Mouse (Mus musculus): ENCODE measurements around the gene Shq1. TPM values are rescaled to one million over a fixed set of nuclear protein-coding genes. Genes with fewer than 3 reads are reported as not detected.

Gene Shq1
- polyA plus RNA-seq, 1 experiment, result 12.6 TPM

DNA sequence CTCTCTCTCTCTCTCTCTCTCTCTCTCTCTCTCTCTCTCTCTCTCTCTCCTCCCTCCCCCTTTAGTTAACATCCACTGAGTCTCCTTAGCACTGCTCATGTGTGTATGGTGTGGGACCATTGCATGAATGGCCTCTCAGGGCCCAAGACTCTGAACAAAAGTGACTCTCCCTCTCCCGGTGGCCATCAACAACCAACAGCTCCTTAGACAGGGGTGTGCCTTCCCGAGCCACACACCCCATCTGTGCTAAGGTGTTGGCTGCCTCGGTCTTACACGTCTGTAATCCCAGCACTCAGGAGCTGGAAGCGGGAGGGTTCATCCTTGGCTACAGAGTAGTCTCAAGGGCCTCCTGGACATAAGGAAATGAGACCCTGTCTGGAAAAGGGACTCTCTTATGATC lies 29.0 kb upstream of the Shq1 start:
- TF ChIP-seq CTCF (IDR thresholded peaks at IDR 0.05; ENCODE audit: control insufficient read depth, insufficient read depth, insufficient read length) (no peak), MYOD1 (IDR thresholded peaks at IDR 0.05; ENCODE audit: control insufficient read depth, insufficient read length, low read depth) (no peak), FOSL1 (IDR thresholded peaks at IDR 0.05; ENCODE audit: insufficient read depth, low read length, poor library complexity, severe bottlenecking) (no peak), USF1 (IDR thresholded peaks at IDR 0.05; ENCODE audit: low read depth) (no peak), MYOG (IDR thresholded peaks at IDR 0.05; ENCODE audit: control insufficient read depth, extremely low read depth, insufficient read length) (no peak), CEBPB (IDR thresholded peaks at IDR 0.05; ENCODE audit: low read depth) (no peak), MAX (IDR thresholded peaks at IDR 0.05) (no peak)
- H3ac ChIP-seq (ENCODE audit: control insufficient read depth, insufficient read length, low read depth), result no peak overlapping the region
- no peak overlapping the region for H3K4me3 ChIP-seq (ENCODE audit: insufficient read depth, poor library complexity, severe bottlenecking)
- H3K79me3 ChIP-seq (ENCODE audit: low read depth), result no peaks in the 10 kb centered on the region
- peaks cover 10% of the 10 kb centered on the region for H3K79me2 ChIP-seq (ENCODE audit: control insufficient read depth, insufficient read depth)
- H3K36me3 ChIP-seq (ENCODE audit: control insufficient read depth, insufficient read depth), result no peaks in the 10 kb centered on the region
- H3K27me3 ChIP-seq (ENCODE audit: control insufficient read depth, insufficient read depth, insufficient read length), result no peaks in the 10 kb centered on the region

DNA sequence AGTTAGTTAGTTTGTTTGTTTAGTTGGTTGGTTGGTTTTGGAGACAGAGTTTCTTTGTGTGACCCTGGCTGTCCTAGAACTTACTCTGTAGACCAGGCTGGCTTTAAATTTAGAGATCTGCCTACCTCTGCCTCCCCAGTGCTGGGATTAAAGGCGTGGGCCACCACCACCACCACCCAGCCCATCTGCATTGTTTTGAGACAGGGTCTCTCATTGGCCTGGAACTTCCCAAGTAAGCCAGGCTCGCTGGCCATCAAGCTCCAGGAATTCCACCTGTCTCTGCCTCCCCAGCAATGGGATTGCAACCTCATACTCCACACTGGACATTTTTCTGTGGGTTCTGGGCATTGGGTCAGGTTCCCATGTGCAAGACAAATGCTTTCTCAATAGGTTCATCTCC lies 15.4 kb upstream of the Shq1 start:
- no peaks in the 10 kb centered on the region for H3K27me3 ChIP-seq (ENCODE audit: control insufficient read depth, insufficient read depth, insufficient read length)

DNA sequence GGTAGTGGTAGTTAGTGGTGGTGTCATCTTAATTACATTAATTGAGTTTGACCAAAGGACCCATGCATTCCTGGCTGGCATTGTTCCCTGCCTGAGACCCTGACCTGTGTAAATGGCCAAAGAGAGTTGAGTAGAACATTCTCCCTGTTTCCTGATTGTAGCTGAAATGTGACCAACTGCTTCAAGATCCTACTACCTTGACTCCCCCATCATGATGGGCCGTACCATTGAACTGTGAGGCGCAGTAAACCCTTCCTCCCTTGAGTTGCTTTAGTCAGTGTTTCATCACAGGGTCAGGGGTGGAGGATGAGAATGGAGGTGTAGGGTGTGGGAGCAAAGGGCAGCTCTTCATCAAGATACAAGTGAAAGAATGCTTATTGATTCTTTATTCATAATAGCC lies 7.7 kb upstream of the Shq1 start:
- H3K79me3 ChIP-seq (ENCODE audit: low read depth), result no peaks in the 10 kb centered on the region
- TF ChIP-seq CTCF (IDR thresholded peaks at IDR 0.05; ENCODE audit: control insufficient read depth, insufficient read depth, insufficient read length) (no peak), USF1 (IDR thresholded peaks at IDR 0.05; ENCODE audit: low read depth) (no peak), MYOG (IDR thresholded peaks at IDR 0.05; ENCODE audit: control insufficient read depth, extremely low read depth, insufficient read length) (no peak), MAX (IDR thresholded peaks at IDR 0.05) (no peak), FOSL1 (IDR thresholded peaks at IDR 0.05; ENCODE audit: insufficient read depth, low read length, poor library complexity, severe bottlenecking) (no peak), MYOD1 (IDR thresholded peaks at IDR 0.05; ENCODE audit: control insufficient read depth, insufficient read length, low read depth) (no peak), CEBPB (IDR thresholded peaks at IDR 0.05; ENCODE audit: low read depth) (no peak)
- H3K79me2 ChIP-seq (ENCODE audit: control insufficient read depth, insufficient read depth), result no peaks in the 10 kb centered on the region
- H3K36me3 ChIP-seq (ENCODE audit: control insufficient read depth, insufficient read depth), result no peaks in the 10 kb centered on the region
- no peaks in the 10 kb centered on the region for H3K27me3 ChIP-seq (ENCODE audit: control insufficient read depth, insufficient read depth, insufficient read length)
- no peak overlapping the region for H3K4me3 ChIP-seq (ENCODE audit: insufficient read depth, poor library complexity, severe bottlenecking)
- H3ac ChIP-seq (ENCODE audit: control insufficient read depth, insufficient read length, low read depth), result no peak overlapping the region

More for the DNA sequence above, 15.4 kb upstream of the Shq1 start:
- Histone ChIP-seq H3K36me3 (ENCODE audit: control insufficient read depth, insufficient read depth) (no peaks in the 10 kb centered on the region), H3K79me3 (ENCODE audit: low read depth) (no peaks in the 10 kb centered on the region), H3K4me3 (ENCODE audit: insufficient read depth, poor library complexity, severe bottlenecking) (no peak overlapping the region), H3K79me2 (ENCODE audit: control insufficient read depth, insufficient read depth) (no peaks in the 10 kb centered on the region), H3ac (ENCODE audit: control insufficient read depth, insufficient read length, low read depth) (no peak overlapping the region)
- no peak for TF ChIP-seq MYOG (IDR thresholded peaks at IDR 0.05; ENCODE audit: control insufficient read depth, extremely low read depth, insufficient read length)
- TF ChIP-seq MYOD1 (IDR thresholded peaks at IDR 0.05; ENCODE audit: control insufficient read depth, insufficient read length, low read depth), result no peak
- TF ChIP-seq USF1 (IDR thresholded peaks at IDR 0.05; ENCODE audit: low read depth), result no peak
- TF ChIP-seq FOSL1 (IDR thresholded peaks at IDR 0.05; ENCODE audit: insufficient read depth, low read length, poor library complexity, severe bottlenecking), result no peak
- no peak for TF ChIP-seq MAX (IDR thresholded peaks at IDR 0.05)
- no peak for TF ChIP-seq CEBPB (IDR thresholded peaks at IDR 0.05; ENCODE audit: low read depth)
- TF ChIP-seq CTCF (IDR thresholded peaks at IDR 0.05; ENCODE audit: control insufficient read depth, insufficient read depth, insufficient read length), result no peak

DNA sequence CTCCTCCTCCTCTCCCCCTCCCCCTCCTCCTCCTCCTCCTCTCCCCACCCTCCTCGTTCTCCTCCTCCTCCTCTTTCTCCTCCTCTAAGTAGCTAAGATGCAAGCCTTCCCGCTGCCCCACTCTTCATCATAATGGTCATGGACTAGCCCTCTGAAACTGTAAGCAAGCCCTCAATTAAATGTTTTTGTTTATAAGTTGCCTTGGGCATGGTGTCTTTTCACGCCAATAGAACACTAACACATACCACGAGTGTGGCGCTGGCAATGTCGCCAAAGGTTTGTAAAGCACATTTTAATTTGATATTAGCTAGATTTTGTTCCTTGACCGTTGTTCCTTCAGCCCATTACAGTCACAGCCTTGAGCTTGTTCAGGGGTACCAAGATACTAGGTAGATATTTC lies 5.5 kb upstream of the Shq1 start:
- Histone ChIP-seq H3K27me3 (ENCODE audit: control insufficient read depth, insufficient read depth, insufficient read length) (no peaks in the 10 kb centered on the region), H3K79me2 (ENCODE audit: control insufficient read depth, insufficient read depth) (no peaks in the 10 kb centered on the region), H3K4me3 (ENCODE audit: insufficient read depth, poor library complexity, severe bottlenecking) (no peak overlapping the region), H3ac (ENCODE audit: control insufficient read depth, insufficient read length, low read depth) (no peak overlapping the region), H3K36me3 (ENCODE audit: control insufficient read depth, insufficient read depth) (no peaks in the 10 kb centered on the region), H3K79me3 (ENCODE audit: low read depth) (no peaks in the 10 kb centered on the region)
- TF ChIP-seq USF1 (IDR thresholded peaks at IDR 0.05; ENCODE audit: low read depth) (no peak), CTCF (IDR thresholded peaks at IDR 0.05; ENCODE audit: control insufficient read depth, insufficient read depth, insufficient read length) (no peak), MYOD1 (IDR thresholded peaks at IDR 0.05; ENCODE audit: control insufficient read depth, insufficient read length, low read depth) (no peak), CEBPB (IDR thresholded peaks at IDR 0.05; ENCODE audit: low read depth) (no peak), MAX (IDR thresholded peaks at IDR 0.05) (no peak), MYOG (IDR thresholded peaks at IDR 0.05; ENCODE audit: control insufficient read depth, extremely low read depth, insufficient read length) (no peak), FOSL1 (IDR thresholded peaks at IDR 0.05; ENCODE audit: insufficient read depth, low read length, poor library complexity, severe bottlenecking) (no peak)

DNA sequence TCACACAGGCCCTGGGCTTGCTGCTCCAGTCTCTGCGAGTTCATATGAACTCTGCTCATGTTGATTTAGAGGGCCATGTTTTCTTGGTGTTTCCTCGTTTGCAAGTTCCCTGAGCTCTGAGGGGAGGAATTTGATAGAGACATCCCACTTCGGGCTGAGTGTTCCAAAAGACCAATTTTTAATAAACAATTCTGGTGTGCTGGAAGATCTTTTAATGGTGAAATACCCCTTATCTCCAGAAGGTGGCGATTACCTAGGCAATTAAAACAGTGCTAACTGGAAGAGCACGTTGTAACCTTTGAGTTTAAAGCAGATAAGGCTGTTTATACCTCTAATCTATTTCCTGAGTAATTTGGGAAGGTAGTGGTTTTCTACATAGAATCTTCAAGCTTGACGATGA lies 4.0 kb upstream of the Shq1 start:
- H3K27me3 ChIP-seq (ENCODE audit: control insufficient read depth, insufficient read depth, insufficient read length), result no peaks in the 10 kb centered on the region
- TF ChIP-seq FOSL1 (IDR thresholded peaks at IDR 0.05; ENCODE audit: insufficient read depth, low read length, poor library complexity, severe bottlenecking), result no peak
- no peak for TF ChIP-seq MYOD1 (IDR thresholded peaks at IDR 0.05; ENCODE audit: control insufficient read depth, insufficient read length, low read depth)
- no peak for TF ChIP-seq CTCF (IDR thresholded peaks at IDR 0.05; ENCODE audit: control insufficient read depth, insufficient read depth, insufficient read length)
- no peak for TF ChIP-seq MAX (IDR thresholded peaks at IDR 0.05)
- no peak for TF ChIP-seq CEBPB (IDR thresholded peaks at IDR 0.05; ENCODE audit: low read depth)
- no peak for TF ChIP-seq MYOG (IDR thresholded peaks at IDR 0.05; ENCODE audit: control insufficient read depth, extremely low read depth, insufficient read length)
- no peak for TF ChIP-seq USF1 (IDR thresholded peaks at IDR 0.05; ENCODE audit: low read depth)
- no peaks in the 10 kb centered on the region for H3K36me3 ChIP-seq (ENCODE audit: control insufficient read depth, insufficient read depth)
- H3ac ChIP-seq (ENCODE audit: control insufficient read depth, insufficient read length, low read depth), result no peak overlapping the region
- H3K79me2 ChIP-seq (ENCODE audit: control insufficient read depth, insufficient read depth), result peaks cover 4% of the 10 kb centered on the region
- no peaks in the 10 kb centered on the region for H3K79me3 ChIP-seq (ENCODE audit: low read depth)
- no peak overlapping the region for H3K4me3 ChIP-seq (ENCODE audit: insufficient read depth, poor library complexity, severe bottlenecking)

DNA sequence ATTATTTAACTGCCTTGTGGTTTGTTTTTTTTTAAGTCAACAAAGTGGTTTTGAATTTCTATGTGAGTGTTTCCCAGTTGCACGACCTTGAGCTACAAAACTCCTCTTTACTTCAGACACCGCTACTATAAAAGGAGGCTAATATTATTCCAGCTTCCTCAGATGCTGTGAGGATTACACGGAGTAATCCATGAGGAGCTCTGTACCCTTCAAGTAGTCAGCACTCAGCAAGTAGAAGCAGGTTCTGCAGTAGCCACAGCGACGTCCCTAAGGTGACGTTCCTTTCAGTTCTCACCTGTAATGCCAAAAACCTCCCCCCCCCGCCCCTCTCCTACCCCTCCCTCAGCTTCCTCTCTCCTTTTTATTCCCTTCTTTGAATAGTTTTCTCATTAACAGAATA lies 444 bp upstream of the Shq1 start:
- H3K79me3 ChIP-seq (ENCODE audit: low read depth), result no peaks in the 10 kb centered on the region
- TF ChIP-seq CTCF (IDR thresholded peaks at IDR 0.05; ENCODE audit: control insufficient read depth, insufficient read depth, insufficient read length) (no peak), USF1 (IDR thresholded peaks at IDR 0.05; ENCODE audit: low read depth) (no peak), MAX (IDR thresholded peaks at IDR 0.05) (no peak), MYOG (IDR thresholded peaks at IDR 0.05; ENCODE audit: control insufficient read depth, extremely low read depth, insufficient read length) (no peak), MYOD1 (IDR thresholded peaks at IDR 0.05; ENCODE audit: control insufficient read depth, insufficient read length, low read depth) (no peak), FOSL1 (IDR thresholded peaks at IDR 0.05; ENCODE audit: insufficient read depth, low read length, poor library complexity, severe bottlenecking) (no peak), CEBPB (IDR thresholded peaks at IDR 0.05; ENCODE audit: low read depth) (no peak)
- no peak overlapping the region for H3K4me3 ChIP-seq (ENCODE audit: insufficient read depth, poor library complexity, severe bottlenecking)
- no peak overlapping the region for H3ac ChIP-seq (ENCODE audit: control insufficient read depth, insufficient read length, low read depth)
- peaks cover 17% of the 10 kb centered on the region for H3K79me2 ChIP-seq (ENCODE audit: control insufficient read depth, insufficient read depth)
- H3K27me3 ChIP-seq (ENCODE audit: control insufficient read depth, insufficient read depth, insufficient read length), result no peaks in the 10 kb centered on the region
- peaks cover 7% of the 10 kb centered on the region for H3K36me3 ChIP-seq (ENCODE audit: control insufficient read depth, insufficient read depth)

Measured in C2C12 (cell line).